9 mouse cellular contexts compared by ENCODE assay signal in genomic region chr1:119083468-119083921, GRCm38 (mm10). TPM values are rescaled to one million over a fixed set of nuclear protein-coding genes. Genes with fewer than 3 reads are reported as not detected.
A peak's percentile ranks its signal among the peaks of the same experiment; 100 is the strongest.
DNase-seq lines count a peak whose midpoint lies in the region; ATAC-seq and TF ChIP-seq lines count a peak whose summit lies in the region.
"Had no signal": no experiment of that assay in that cellular context is flagged by ENCODE, and none has a peak within 500 bp of the region (broad histone marks: within the 10 kb centered on the region; RNA-seq: fewer than 3 reads in every experiment).

No protein-coding gene starts in this region.

- no peaks in the 10 kb centered on the region for H3K9me3 ChIP-seq in forebrain, postnatal 0 days (ENCODE audit: low read length)
- H3K9me3 ChIP-seq in midbrain, embryonic 13.5 days: no peaks in the 10 kb centered on the region

- H3K36me3 ChIP-seq in forebrain, postnatal 0 days (ENCODE audit: insufficient read depth): no peaks in the 10 kb centered on the region
- no peaks in the 10 kb centered on the region for H3K36me3 ChIP-seq in midbrain, embryonic 13.5 days

- intact Hi-C loops in left cerebral cortex, postnatal 4 days (cut with DNase I): no loop called here

- no peaks in the 10 kb centered on the region for H3K4me1 ChIP-seq in cerebellum, adult 2 months (ENCODE audit: control insufficient read depth, insufficient read depth, low read length)
- no peaks in the 10 kb centered on the region for H3K4me1 ChIP-seq in forebrain, postnatal 0 days (ENCODE audit: insufficient read depth)
- H3K4me1 ChIP-seq in midbrain, embryonic 13.5 days (replicated peaks): no peaks in the 10 kb centered on the region

- peak; percentile 84 for ATAC-seq in forebrain, postnatal 0 days
- ATAC-seq in midbrain, embryonic 13.5 days: peak; percentile 75

- H3K4me3 ChIP-seq in cerebellum, adult 2 months (replicated peaks; ENCODE audit: insufficient read depth, low read depth, low read length): no peak overlapping the region
- no peak overlapping the region for H3K4me3 ChIP-seq in forebrain, postnatal 0 days (ENCODE audit: low read depth, low read length)
- no peak overlapping the region for H3K4me3 ChIP-seq in midbrain, embryonic 13.5 days (replicated peaks)

- H3K4me2 ChIP-seq in forebrain, postnatal 0 days (ENCODE audit: low read depth): peak overlapping the region; percentile 34; the same call in 1 of the 2 replicates
- no peak overlapping the region; the same call in 1 of the 2 replicates for H3K4me2 ChIP-seq in midbrain, embryonic 13.5 days (replicated peaks)

- TF ChIP-seq POLR2A in cerebellum, adult 2 months (IDR thresholded peaks at IDR 0.05; ENCODE audit: borderline replicate concordance, insufficient read depth, low read length): no peak
- TF ChIP-seq POLR2A in brain, embryonic 14.5 days (IDR thresholded peaks at IDR 0.05; ENCODE audit: borderline replicate concordance, extremely low read depth, insufficient read depth, insufficient read length, poor library complexity, severe bottlenecking): no peak

- peak; percentile 70 for TF ChIP-seq CTCF in cerebellum, adult 2 months (IDR thresholded peaks at IDR 0.05; ENCODE audit: borderline replicate concordance, insufficient read depth, low read depth, low read length)
- TF ChIP-seq CTCF in brain, embryonic 14.5 days (IDR thresholded peaks at IDR 0.05; ENCODE audit: borderline replicate concordance, extremely low read depth, insufficient read depth, insufficient read length): peak; percentile 75; the same call in 1 of the 2 replicates
- peak; percentile 90 for TF ChIP-seq CTCF in forebrain, postnatal 0 days (IDR thresholded peaks at IDR 0.05; ENCODE audit: low read depth)

- peak in 1 of 2 experiments; percentile 20 for DNase-seq in cerebellum, adult 2 months
- no peak for DNase-seq in cerebellum, adult 9-11 months
- DNase-seq in brain, embryonic 14.5 days (ENCODE audit: low read depth): peak; percentile 86
- DNase-seq in forebrain, postnatal 0 days: peak; percentile 90
- peak; percentile 11 for DNase-seq in induced T-regulatory cell, adult 2 months (ENCODE audit: low read depth)
- DNase-seq in left cerebral cortex, postnatal 4 days: peak; percentile 70
- DNase-seq in thymus, postnatal 25 days: peak; percentile 10

- H3K9ac ChIP-seq in forebrain, postnatal 0 days: peak overlapping the region; percentile 33; the same call in 1 of the 2 replicates
- H3K9ac ChIP-seq in midbrain, embryonic 13.5 days (replicated peaks): no peak overlapping the region

- no peak overlapping the region for H3K27ac ChIP-seq in cerebellum, adult 2 months (ENCODE audit: insufficient read depth, low read length)
- H3K27ac ChIP-seq in forebrain, postnatal 0 days (ENCODE audit: low read depth, low read length): no peak overlapping the region
- no peak overlapping the region for H3K27ac ChIP-seq in midbrain, embryonic 13.5 days

- 18% methylated on average over 10 of the region's 10 CpGs for WGBS in cerebellum, adult 2 months
- 19% methylated on average over 10 of the region's 10 CpGs for WGBS in forebrain, postnatal 0 days
- WGBS in midbrain, embryonic 13.5 days: 18% methylated on average over 10 of the region's 10 CpGs

- no peaks in the 10 kb centered on the region for H3K27me3 ChIP-seq in cerebellum, adult 2 months (ENCODE audit: control insufficient read depth, insufficient read depth, low read length)
- no peaks in the 10 kb centered on the region for H3K27me3 ChIP-seq in forebrain, postnatal 0 days (ENCODE audit: insufficient read depth, low read length)
- H3K27me3 ChIP-seq in midbrain, embryonic 13.5 days: no peaks in the 10 kb centered on the region; the same call in 1 of the 2 replicates
- H3K27me3 ChIP-seq: CH12.LX had no signal

RNA-seq across cellular contexts. Expression of gene Gli2, which starts 30.1 kb away (rescaled TPM):
- 2.4 and 2.7 TPM in 2 replicates for polyA plus RNA-seq in cerebellum, adult 2 months (2012; rRNA removed)
- 6.4 and 8.3 TPM in 2 replicates for polyA plus RNA-seq in brain, embryonic 14.5 days (2012; rRNA removed)
- 0.92 and 4.4 TPM in 2 replicates for total RNA-seq in forebrain, postnatal 0 days (2014; rRNA removed)
- polyA plus RNA-seq in forebrain, postnatal 0 days (2015; fragmentation: Nextera tagmentation; extraction: Ambion mirVana): 0.63 and 1.3 TPM in 2 replicates
- total RNA-seq in left cerebral cortex, postnatal 4 days (2021): 1 to 10 TPM; 2.9 to 3.3 TPM
- 2.9 and 3.9 TPM in 2 replicates for polyA plus RNA-seq in midbrain, embryonic 13.5 days (2015; fragmentation: Nextera tagmentation; extraction: Ambion mirVana)
- total RNA-seq: CH12.LX had no signal
